Mouse (Mus musculus): Measurements from ENCODE around the gene Map6.

Gene Map6

DNA sequence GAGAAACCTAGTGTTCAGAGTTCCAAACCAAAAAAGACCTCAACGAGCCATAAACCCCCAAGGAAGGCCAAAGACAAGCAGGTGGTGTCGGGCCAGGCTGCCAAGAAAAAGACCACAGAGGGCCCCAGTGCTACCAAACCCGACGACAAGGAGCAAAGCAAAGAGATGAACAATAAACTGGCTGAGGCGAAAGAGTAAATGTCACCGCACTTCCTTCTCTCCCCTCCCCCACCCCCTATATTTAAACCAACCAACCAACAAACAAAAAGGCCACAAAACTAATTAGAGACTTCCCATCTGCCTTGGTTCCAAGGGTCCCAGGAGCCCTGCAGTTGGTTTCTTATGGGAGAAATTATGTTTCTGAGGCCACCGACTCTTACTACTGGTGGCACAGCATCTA, 50.2 kb downstream of the Map6 start:
- DNase-seq = no peak

- no peak for DNase-seq
These were observed 53.3 kb downstream of the Map6 start for GRCm38 (mm10) chr7:99320524-99320923.

- DNase-seq = no peak
These were observed 55.6 kb downstream of the Map6 start for GRCm38 (mm10) chr7:99322691-99323320.

DNA sequence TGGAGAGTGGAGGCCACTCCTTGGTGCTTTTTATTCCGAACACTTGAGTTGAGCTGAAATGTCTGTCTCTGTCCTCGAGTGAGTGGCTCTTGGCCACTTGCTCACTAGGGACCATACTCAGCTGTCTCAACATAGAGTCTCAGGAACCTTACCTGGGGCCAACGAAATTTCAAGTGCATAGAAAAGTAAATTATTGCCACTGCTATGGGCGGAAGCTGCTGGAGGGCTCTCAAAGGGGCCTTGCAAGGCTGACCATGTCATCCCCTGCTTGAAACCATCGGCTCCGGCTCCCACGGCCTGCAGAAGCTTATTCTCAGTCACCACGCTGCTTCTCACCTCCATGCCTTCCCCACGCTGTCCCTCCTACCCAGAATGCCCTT, 56.1 kb downstream of the Map6 start:
- DNase-seq = no peak

GRCm38 (mm10) chr7:99324810-99325209, 57.6 kb downstream of the Map6 start:
- DNase-seq = no peak

DNA sequence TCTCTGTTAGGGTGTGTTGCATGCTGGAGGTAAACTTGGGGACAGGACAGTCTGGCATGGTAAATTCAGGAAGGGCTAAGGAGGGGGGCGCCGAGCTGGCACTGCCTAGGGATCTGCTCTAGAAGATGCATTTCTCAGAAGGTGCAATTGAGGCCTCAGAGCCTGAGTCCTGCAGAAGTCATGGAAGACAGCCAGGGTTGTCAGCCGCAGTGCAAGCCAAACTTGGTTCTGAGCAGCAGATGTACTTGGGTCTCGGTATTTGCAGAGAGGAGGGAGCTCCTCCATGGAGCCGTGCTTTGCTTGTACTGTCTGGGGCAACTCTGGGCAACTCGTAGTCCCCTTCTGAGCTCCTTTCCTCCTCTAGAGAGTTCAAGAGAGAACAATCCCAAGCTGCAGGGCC, 58.9 kb downstream of the Map6 start:
- DNase-seq = no peak

DNA sequence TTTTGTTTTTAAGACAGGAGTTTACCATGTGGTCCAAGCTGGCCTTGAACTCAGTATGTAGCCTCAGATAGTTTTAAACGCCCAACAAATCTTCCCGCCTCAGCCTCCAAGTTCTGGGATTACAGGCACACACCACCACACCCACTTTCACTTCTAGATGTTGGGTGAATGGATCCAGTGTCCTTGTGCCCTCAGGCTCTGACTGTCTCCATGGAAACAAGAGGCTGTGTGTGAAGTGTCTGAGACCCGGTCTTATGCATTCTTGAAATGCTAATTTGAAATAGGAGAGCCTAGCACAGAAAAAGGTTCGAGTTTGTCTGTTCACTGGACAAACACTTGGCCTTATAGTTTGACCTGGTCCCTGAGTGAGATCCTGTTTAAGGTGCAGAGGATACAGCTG, 61.6 kb downstream of the Map6 start:
- no peak for DNase-seq

- no peak for DNase-seq
These were observed 62.8 kb downstream of the Map6 start for GRCm38 (mm10) chr7:99330012-99330411.

- DNase-seq = peak; percentile 88
These were observed 65.7 kb downstream of the Map6 start for GRCm38 (mm10) chr7:99332774-99333480.

DNA sequence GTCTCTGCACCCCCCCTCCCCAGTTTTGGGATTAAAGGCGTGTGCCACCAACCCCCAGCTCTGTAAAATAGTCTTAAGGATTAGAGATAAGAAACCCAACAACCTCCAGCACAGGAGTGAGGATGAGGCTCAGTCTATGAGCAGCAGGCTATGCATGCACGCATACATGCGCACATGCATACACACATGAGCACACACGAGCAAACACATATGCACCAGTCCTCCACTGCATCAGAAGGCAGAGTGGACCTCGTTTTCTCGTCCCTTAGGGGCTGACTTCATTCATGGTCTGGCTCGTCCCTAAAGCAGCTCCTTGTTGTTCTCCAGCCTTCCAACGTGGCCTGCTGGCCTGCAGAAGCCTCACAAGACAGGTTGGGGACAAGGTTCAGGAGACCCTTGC, 73.5 kb downstream of the Map6 start:
- no peak for DNase-seq

GRCm38 (mm10) chr7:99343577-99343976, 76.3 kb downstream of the Map6 start:
- no peak for DNase-seq

GRCm38 (mm10) chr7:99347268-99347667, 80.0 kb downstream of the Map6 start:
- no peak for DNase-seq

GRCm38 (mm10) chr7:99348883-99349282, 81.6 kb downstream of the Map6 start:
- no peak for DNase-seq

DNA sequence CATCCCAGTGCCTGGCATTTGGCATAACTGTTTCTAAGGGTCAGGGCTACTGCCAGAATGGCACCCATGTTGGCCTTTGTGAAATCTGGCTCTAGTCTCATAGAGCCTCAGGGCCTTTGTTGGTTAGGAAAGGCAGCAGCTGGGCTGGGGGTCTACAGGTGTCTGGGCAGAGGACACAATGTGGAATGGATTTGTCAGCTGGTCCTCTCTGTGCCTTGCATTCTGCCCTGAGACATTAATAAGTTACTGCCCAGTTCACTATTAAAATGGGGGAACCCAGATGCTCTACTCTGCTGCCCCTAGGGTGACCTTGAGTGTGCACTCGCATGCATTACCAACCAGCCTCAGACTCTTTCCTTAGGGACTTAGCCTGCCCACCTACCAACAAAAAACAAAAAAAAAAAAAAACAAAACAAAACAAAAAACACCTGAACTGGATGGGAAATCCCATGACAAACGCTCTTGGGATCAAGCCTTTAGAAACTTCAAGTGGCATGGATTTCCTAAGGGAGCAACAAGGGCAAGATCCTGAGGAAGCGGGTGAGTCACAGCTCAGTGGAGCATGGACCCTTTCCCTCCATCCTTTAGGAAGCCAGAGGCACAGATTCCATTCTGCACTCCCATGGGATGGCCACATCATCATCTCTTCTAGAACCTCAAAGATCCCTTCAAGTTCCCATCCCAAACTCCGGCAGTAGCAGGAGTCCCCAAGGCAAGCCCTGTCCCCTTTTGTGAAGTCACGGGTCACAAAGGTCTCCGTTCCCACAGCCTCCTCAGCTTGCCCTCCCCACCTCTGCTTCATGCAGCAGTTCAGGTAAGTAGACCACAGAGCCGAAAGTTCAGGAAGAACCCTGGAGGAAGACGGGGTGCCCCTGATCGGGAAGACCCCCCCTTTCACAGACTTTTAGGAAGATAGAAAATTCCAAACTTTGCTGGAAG, 82.8 kb downstream of the Map6 start:
- DNase-seq = no peak

DNA sequence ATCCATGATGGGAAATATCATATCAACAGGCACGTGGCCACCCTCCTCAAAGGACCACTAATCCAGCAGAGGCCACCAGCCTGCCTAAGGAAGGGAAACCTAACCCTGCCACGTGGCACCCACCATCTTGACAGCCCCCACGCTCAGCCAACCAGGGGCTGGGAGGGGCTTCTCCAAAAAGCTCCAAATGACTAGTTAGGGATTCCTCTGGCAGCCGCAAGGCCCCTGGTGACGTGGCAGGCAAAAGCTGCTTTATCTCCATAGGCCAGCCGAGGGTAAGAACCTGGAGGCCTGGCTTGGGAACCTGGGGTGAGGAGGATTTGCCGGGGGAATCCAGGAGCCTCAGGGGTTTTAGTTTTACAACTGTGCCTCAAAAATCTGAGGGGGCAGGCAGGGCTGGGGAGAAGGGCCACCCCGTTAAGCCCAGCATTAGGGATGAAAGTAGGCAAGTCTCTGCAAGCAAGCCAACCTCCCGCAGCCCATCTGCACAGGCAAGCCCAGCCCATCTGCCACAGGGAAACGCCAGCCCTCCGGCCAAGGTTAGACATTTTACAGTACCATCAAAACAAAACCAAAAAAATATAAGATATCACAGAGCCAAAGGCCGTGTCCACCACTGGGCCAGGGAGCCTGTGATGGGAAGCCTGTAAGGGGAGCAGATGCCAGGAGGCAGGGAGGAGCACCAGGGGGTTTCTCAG, 84.0 kb downstream of the Map6 start:
- no peak for DNase-seq

GRCm38 (mm10) chr7:99351802-99352517, 84.7 kb downstream of the Map6 start:
- DNase-seq = no peak

DNA sequence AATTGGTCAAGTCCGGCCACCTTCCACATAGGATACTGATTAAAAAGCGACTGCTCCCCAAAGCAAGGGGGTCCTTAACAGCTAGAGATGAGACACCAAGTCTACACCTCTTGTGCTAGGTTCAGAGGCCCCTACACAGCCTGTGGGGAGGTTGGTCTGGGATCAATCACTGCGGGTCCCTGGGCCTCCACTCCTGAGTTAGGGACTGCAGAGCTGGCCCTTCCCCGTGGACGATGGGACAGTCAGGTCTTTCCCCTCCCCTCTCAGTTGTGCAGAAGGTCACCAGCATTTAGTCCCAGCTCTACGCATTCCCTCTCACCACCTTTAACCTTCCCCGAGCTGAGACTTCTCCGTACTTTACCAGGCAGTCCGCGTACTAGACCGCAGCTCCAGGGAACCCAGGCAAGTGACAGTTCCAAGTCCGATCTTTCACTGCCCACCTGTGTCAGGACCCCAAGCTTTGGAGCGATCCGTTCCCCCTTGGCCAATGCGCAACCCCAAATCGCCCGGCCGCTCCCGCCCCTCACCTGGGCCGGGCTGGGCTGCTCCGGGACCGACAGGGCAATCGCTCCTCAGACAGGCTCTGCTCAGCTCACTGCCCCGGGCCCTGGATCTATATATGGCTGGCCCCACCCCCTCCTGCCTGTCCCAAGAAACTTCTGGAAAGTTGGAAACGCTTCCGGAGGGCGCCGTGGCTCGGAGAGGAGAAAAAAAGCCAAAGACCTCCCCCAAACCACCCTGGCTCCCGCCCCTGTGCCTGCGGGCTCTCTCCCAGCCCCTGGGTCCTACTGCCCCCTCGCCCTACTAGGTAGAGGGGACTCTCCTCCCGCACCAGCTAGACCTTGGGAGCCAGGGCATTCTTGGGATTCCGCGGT, 85.5 kb downstream of the Map6 start, which contains the start of gene Serpinh1:
TSS of gene Serpinh1 (minus strand) at position 714 of the 875 bp plus-strand sequence.
- DNase-seq = no peak

DNA sequence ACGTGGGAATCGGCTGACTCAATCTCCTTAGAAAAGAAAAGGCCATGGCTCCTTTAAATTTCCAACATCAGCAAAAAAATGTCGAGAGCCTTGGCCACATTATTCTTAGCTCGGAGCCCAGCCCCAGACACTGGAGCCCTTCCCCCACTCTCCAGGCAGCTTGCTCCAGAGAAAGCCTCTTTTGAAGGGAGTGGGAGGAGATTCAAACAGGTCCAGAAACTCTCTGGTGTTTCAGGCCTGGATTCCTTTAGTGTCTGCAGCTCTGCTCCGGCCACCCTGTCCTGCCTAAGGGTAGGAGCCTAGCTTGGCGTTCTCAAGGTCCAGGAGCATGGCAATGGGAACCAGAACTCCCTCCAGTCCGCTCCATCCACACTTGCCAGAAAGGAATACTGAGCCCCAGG, 88.5 kb downstream of the Map6 start:
- no peak for DNase-seq

- no peak for DNase-seq
These were observed 89.1 kb downstream of the Map6 start for GRCm38 (mm10) chr7:99356244-99356930.

- DNase-seq = no peak
These were observed 90.0 kb downstream of the Map6 start for GRCm38 (mm10) chr7:99357201-99357600.

DNA sequence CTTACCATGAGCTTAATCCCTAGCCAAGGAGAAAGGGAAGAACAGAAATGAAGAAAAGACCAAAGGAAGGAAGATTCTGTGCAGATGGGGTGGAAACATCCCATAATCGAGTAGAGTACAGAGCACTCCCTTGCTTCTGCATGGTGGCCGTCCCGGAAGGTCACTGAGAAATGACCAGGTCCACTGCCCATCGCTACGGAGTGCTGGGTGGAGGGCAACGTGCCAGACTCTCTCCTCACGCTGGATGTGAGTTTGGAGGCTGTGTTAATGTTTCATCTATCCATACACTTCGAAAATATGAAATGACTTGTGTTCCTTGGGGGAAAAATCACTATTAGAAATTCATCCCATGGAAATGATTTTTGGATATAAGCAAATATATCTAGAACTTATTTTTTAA, 91.1 kb downstream of the Map6 start:
- no peak for DNase-seq
